ENCODE assay signal across 26 mouse cellular contexts in the genomic region with DNA sequence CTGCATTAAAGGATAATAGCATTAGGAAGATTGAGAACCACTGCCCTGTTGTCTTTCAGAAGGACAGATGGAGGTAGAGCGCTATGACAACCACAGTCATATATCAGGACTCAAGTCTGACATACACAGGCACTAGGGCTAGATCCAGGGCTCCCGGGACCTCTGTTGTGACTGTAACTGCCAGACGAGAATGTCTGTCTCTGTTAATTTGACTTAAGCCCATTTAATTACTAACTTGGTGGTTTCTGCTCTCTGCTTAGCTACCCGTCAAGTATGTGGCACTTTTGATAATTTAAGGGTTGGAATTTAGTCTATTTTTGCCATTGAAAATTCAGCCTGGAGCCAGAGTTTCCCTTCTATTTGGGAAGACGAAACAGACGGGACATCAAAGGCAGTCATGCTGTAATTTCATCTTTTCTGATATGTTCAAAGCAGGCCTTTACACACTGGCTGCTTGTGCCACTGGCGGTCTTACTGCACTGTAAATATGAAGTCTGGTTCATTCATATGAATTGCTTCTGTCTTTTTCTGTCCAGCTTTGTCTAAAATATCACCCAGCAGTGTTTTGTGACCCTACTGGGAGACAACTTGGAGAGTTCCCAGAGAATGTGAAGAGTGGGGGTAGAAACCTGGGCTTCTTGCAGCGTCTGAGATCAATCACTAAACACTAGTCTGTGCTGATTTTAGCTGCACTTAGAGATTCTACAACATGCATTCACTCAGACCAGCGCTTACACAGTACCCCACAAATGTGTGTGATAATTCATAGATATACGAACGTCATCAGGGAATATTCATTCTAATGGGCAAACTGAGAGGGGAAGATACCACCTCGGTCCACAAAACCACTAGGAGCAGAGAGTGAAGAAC. TPM values are rescaled to one million over a fixed set of nuclear protein-coding genes. Genes with fewer than 3 reads are reported as not detected.
DNase-seq lines count a peak whose midpoint lies in the region; ATAC-seq and TF ChIP-seq lines count a peak whose summit lies in the region.
"Had no signal": no experiment of that assay in that cellular context is flagged by ENCODE, and none has a peak within 500 bp of the region (broad histone marks: within the 10 kb centered on the region; RNA-seq: fewer than 3 reads in every experiment).

No protein-coding gene starts in this region.

- H3K27ac ChIP-seq in heart, embryonic 13.5 days (replicated peaks): peak overlapping the region; percentile 93
- no peak overlapping the region for H3K27ac ChIP-seq in lung, embryonic 14.5 days (ENCODE audit: low read depth)
- peak overlapping the region; percentile 90 for H3K27ac ChIP-seq in heart, embryonic 16.5 days (ENCODE audit: low read length)
- H3K27ac ChIP-seq: forebrain, embryonic 13.5 days; hindbrain, embryonic 13.5 days; limb, embryonic 13.5 days; liver, embryonic 14.5 days; neural tube, embryonic 12.5 days had no signal

- H3K4me3 ChIP-seq in heart, embryonic 13.5 days: no peak overlapping the region
- H3K4me3 ChIP-seq in lung, embryonic 14.5 days (ENCODE audit: low read depth, low read length): no peak overlapping the region
- H3K4me3 ChIP-seq in heart, embryonic 16.5 days (ENCODE audit: low read length): no peak overlapping the region
- H3K4me3 ChIP-seq: forebrain, embryonic 13.5 days; hindbrain, embryonic 13.5 days; limb, embryonic 13.5 days; neural tube, embryonic 12.5 days had no signal

- ATAC-seq in heart, embryonic 13.5 days (ENCODE audit: extremely low read depth, insufficient number of reproducible peaks, low FRiP score, low TSS enrichment): no peak
- ATAC-seq in lung, embryonic 14.5 days (ENCODE audit: insufficient read depth): peak; percentile 14; the same call in 1 of the 2 replicates
- peak; percentile 66 for ATAC-seq in heart, embryonic 16.5 days (replicated peaks; ENCODE audit: extremely low read depth, insufficient read depth, low FRiP score)
- ATAC-seq: forebrain, embryonic 13.5 days; inflammation-experienced regulatory T-cells, adult 6 months; Patski had no signal

- peak overlapping the region; percentile 48 for H3K4me2 ChIP-seq in heart, embryonic 13.5 days
- no peak overlapping the region for H3K4me2 ChIP-seq in lung, embryonic 14.5 days
- H3K4me2 ChIP-seq in heart, embryonic 16.5 days (ENCODE audit: low read depth, low read length): peak overlapping the region; percentile 30
- H3K4me2 ChIP-seq: forebrain, embryonic 13.5 days; hindbrain, embryonic 13.5 days; limb, embryonic 13.5 days; neural tube, embryonic 12.5 days had no signal

- H3K27me3 ChIP-seq in heart, embryonic 13.5 days (replicated peaks): no peaks in the 10 kb centered on the region
- no peaks in the 10 kb centered on the region for H3K27me3 ChIP-seq in lung, embryonic 14.5 days (ENCODE audit: insufficient read depth, low read length)
- H3K27me3 ChIP-seq in heart, embryonic 16.5 days (ENCODE audit: control insufficient read depth, insufficient read depth, low read length): no peaks in the 10 kb centered on the region
- H3K27me3 ChIP-seq: forebrain, embryonic 13.5 days; hindbrain, embryonic 13.5 days; limb, embryonic 13.5 days; neural tube, embryonic 12.5 days; Patski had no signal

- TF ChIP-seq CTCF in lung, embryonic 14.5 days (IDR thresholded peaks at IDR 0.05; ENCODE audit: low read depth): no peak

- H3K36me3 ChIP-seq in heart, embryonic 13.5 days: no peaks in the 10 kb centered on the region
- H3K36me3 ChIP-seq in lung, embryonic 14.5 days (ENCODE audit: insufficient read depth): no peaks in the 10 kb centered on the region
- no peaks in the 10 kb centered on the region for H3K36me3 ChIP-seq in heart, embryonic 16.5 days (ENCODE audit: control insufficient read depth, insufficient read depth)
- H3K36me3 ChIP-seq: hindbrain, embryonic 13.5 days; limb, embryonic 13.5 days; neural tube, embryonic 12.5 days had no signal

- peaks cover 52% of the 10 kb centered on the region for H3K4me1 ChIP-seq in heart, embryonic 13.5 days
- no peaks in the 10 kb centered on the region for H3K4me1 ChIP-seq in lung, embryonic 14.5 days (ENCODE audit: insufficient read depth)
- H3K4me1 ChIP-seq in heart, embryonic 16.5 days (ENCODE audit: control insufficient read depth, insufficient read depth, low read length): peaks cover 31% of the 10 kb centered on the region
- H3K4me1 ChIP-seq: forebrain, embryonic 13.5 days; neural tube, embryonic 12.5 days had no signal

- H3K9me3 ChIP-seq in heart, embryonic 13.5 days: no peaks in the 10 kb centered on the region
- H3K9me3 ChIP-seq in lung, embryonic 14.5 days (ENCODE audit: low read depth, low read length): no peaks in the 10 kb centered on the region
- no peaks in the 10 kb centered on the region for H3K9me3 ChIP-seq in heart, embryonic 16.5 days (replicated peaks; ENCODE audit: control insufficient read depth, low read length)
- H3K9me3 ChIP-seq: forebrain, embryonic 13.5 days; hindbrain, embryonic 13.5 days; limb, embryonic 13.5 days; neural tube, embryonic 12.5 days had no signal

- DNase-seq in heart, adult 18-20 months: no peak
- peak; percentile 52 for DNase-seq in lung, embryonic 14.5 days
- DNase-seq in lung, postnatal 14 days: no peak
- DNase-seq in heart, postnatal 4 days: peak; percentile 8
- no peak for DNase-seq in c-Kit-positive CD71-positive TER-119-positive erythroid progenitor cells, embryonic 14.5 days (ENCODE audit: low spot score)
- DNase-seq: adrenal gland, adult 8-10 months; cerebellum, adult 9-11 months; gastrocnemius, postnatal 36 days; lung, postnatal 10 days; right cerebral cortex, postnatal 4 days had no signal

- H3K9ac ChIP-seq in heart, embryonic 13.5 days: 0 out of 2 replicates have a peak overlapping the region, but pooled peaks have one; percentile 15
- no peak overlapping the region for H3K9ac ChIP-seq in lung, embryonic 14.5 days
- peak overlapping the region; percentile 31; the same call in 1 of the 2 replicates for H3K9ac ChIP-seq in heart, embryonic 16.5 days (ENCODE audit: low read length)
- H3K9ac ChIP-seq: forebrain, embryonic 13.5 days; hindbrain, embryonic 13.5 days; limb, embryonic 13.5 days; liver, embryonic 14.5 days; neural tube, embryonic 12.5 days had no signal

- WGBS in heart, embryonic 13.5 days: 25% methylated on average over 12 of the region's 12 CpGs
- WGBS in lung, embryonic 14.5 days: 44% methylated on average over 12 of the region's 12 CpGs
- 33% methylated on average over 12 of the region's 12 CpGs for WGBS in heart, embryonic 16.5 days

RNA-seq across cellular contexts. Expression of a gene that starts 21.1 kb away (rescaled TPM):
- polyA plus RNA-seq in heart, embryonic 13.5 days (2015; fragmentation: Nextera tagmentation; extraction: Ambion mirVana): not detected in 2 replicates
- not detected for total RNA-seq in heart, adult 18-20 months (2021)
- polyA plus RNA-seq in lung, embryonic 14.5 days (2014; fragmentation: Nextera tagmentation; extraction: Ambion mirVana): not detected in 2 replicates
- polyA plus RNA-seq in heart, embryonic 16.5 days (2015; fragmentation: Nextera tagmentation; extraction: Ambion mirVana): not detected in 2 replicates
- total RNA-seq in heart, postnatal 4 days (2021): not detected
- total RNA-seq: adrenal gland, adult 8-10 months; gastrocnemius, postnatal 36 days; layer of hippocampus, postnatal 14 days; left cerebral cortex, postnatal 10 days; megakaryocyte, adult 5-6 weeks had no signal
- polyA plus RNA-seq: cortical plate, adult 2 months; embryonic facial prominence, embryonic 11.5 days; forebrain, embryonic 13.5 days; hindbrain, embryonic 13.5 days; inflammation-experienced regulatory T-cells, adult 6 months; limb, embryonic 13.5 days; liver, embryonic 14.5 days; neural tube, embryonic 12.5 days; stomach, embryonic 16.5 days; thymus, postnatal 0 days had no signal

RNA-seq across cellular contexts. Expression of a gene that starts 22.4 kb away (rescaled TPM):
- polyA plus RNA-seq in heart, embryonic 13.5 days (2015; fragmentation: Nextera tagmentation; extraction: Ambion mirVana): not detected in 2 replicates
- not detected for total RNA-seq in heart, adult 18-20 months (2021)
- not detected in 2 replicates for polyA plus RNA-seq in lung, embryonic 14.5 days (2014; fragmentation: Nextera tagmentation; extraction: Ambion mirVana)
- polyA plus RNA-seq in heart, embryonic 16.5 days (2015; fragmentation: Nextera tagmentation; extraction: Ambion mirVana): not detected in 2 replicates
- total RNA-seq in heart, postnatal 4 days (2021): not detected
- total RNA-seq: gastrocnemius, postnatal 36 days; left cerebral cortex, postnatal 10 days had no signal
- polyA plus RNA-seq: embryonic facial prominence, embryonic 11.5 days; forebrain, embryonic 13.5 days; hindbrain, embryonic 13.5 days; inflammation-experienced regulatory T-cells, adult 6 months; limb, embryonic 13.5 days; liver, embryonic 14.5 days; neural tube, embryonic 12.5 days; Patski; stomach, embryonic 16.5 days; thymus, postnatal 0 days had no signal

RNA-seq across cellular contexts. Expression of a gene that starts 24.4 kb away (rescaled TPM):
- polyA plus RNA-seq in heart, embryonic 13.5 days (2015; fragmentation: Nextera tagmentation; extraction: Ambion mirVana): not detected in 2 replicates
- not detected for total RNA-seq in heart, adult 18-20 months (2021)
- not detected in 2 replicates for polyA plus RNA-seq in lung, embryonic 14.5 days (2014; fragmentation: Nextera tagmentation; extraction: Ambion mirVana)
- not detected in 2 replicates for polyA plus RNA-seq in heart, embryonic 16.5 days (2015; fragmentation: Nextera tagmentation; extraction: Ambion mirVana)
- total RNA-seq in heart, postnatal 4 days (2021): not detected
- total RNA-seq: adrenal gland, adult 8-10 months; gastrocnemius, postnatal 36 days; layer of hippocampus, postnatal 14 days; left cerebral cortex, postnatal 10 days; megakaryocyte, adult 5-6 weeks had no signal
- polyA plus RNA-seq: cortical plate, adult 2 months; embryonic facial prominence, embryonic 11.5 days; forebrain, embryonic 13.5 days; hindbrain, embryonic 13.5 days; inflammation-experienced regulatory T-cells, adult 6 months; limb, embryonic 13.5 days; liver, embryonic 14.5 days; neural tube, embryonic 12.5 days; Patski; stomach, embryonic 16.5 days; thymus, postnatal 0 days had no signal

Comparison
In these comparisons a context has a peak if more than half of its experiments do, and no peak if none do; other contexts are left out.
1. DNase-seq: peak in lung, embryonic 14.5 days (single experiment) and heart, postnatal 4 days (single experiment); none in heart, adult 18-20 months (0 of 2), lung, postnatal 14 days (single experiment) and c-Kit-positive CD71-positive TER-119-positive erythroid progenitor cells, embryonic 14.5 days (single experiment).